Mouse (Mus musculus) bone marrow, adult 2 months (tissue): ENCODE data around the gene Pde4d.

ENCODE experiments used
- CTCF ChIP-seq: fragments of 200-500 bp; IDR thresholded peaks from 2 replicates; pipeline ENCODE4 v1.5.1; 2011; ENCODE audit warnings: low read length, control low read depth; ENCODE audit not compliant: control insufficient read depth, insufficient read depth
- POLR2A ChIP-seq: fragments of 200-500 bp; IDR thresholded peaks from 2 replicates; pipeline ENCODE4 v1.6.1; 2011; ENCODE audit warnings: low read depth, mild to moderate bottlenecking, control low read depth, low read length, borderline replicate concordance; ENCODE audit not compliant: control insufficient read depth

GRCm38 (mm10) chr13:108914626-108915025 is 464.9 kb downstream of the Pde4d start:
- no peak for TF ChIP-seq POLR2A
- TF ChIP-seq CTCF = no peak
